13 mouse cellular contexts compared by ENCODE assay signal in the genomic region with DNA sequence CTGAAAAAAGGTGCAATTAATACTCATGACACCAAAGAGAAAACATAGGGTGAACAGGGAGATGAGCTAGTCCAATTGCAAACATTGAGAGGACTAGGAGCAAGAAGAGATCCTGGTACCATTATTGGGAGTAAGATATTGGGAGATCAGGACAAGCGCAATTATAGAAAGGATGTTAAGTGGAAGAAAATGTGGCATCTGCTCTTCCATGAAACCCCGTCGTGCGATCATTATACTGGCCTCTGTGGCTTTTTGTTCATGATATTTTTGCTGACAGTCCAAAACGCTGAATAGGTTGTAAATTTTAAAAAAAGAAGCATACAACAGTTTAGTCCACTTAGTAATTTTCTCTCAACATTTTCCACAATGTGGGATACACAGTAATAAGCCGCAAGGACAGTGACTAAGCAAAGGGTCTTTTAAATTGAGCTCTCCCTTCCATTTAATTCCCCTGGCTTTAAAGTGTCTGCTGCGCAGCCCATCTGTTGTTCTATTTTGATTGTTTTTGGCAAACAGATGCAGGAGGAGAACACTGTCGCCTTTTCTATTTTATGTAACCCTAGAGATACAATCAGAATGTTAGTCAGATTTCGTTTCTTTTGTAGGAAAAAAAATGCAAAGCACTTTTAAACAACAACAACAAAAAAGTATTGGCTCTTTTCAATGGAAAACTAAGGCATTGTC.
A peak's percentile ranks its signal among the peaks of the same experiment; 100 is the strongest.
DNase-seq lines count a peak whose midpoint lies in the region.
"Had no signal": no experiment of that assay in that cellular context is flagged by ENCODE, and none has a peak within 500 bp of the region (broad histone marks: within the 10 kb centered on the region; RNA-seq: fewer than 3 reads in every experiment).

No protein-coding gene starts in this region.

- DNase-seq in layer of hippocampus, adult 11-12 months (ENCODE audit: low spot score) = peak; percentile 51
- DNase-seq in layer of hippocampus, postnatal 10 days (ENCODE audit: low spot score in 2 of 2) = no peak
- DNase-seq in brain, adult 2 months (ENCODE audit: low read depth, low spot score) = peak; percentile 92
- peak; percentile 60 for DNase-seq in cerebellum, adult 11 months
- DNase-seq in cerebellum, postnatal 14 days = peak; percentile 50 to 73
- DNase-seq in urinary bladder, postnatal 4 days (ENCODE audit: low spot score in 2 of 2) = no peak
- DNase-seq in heart, postnatal 14 days = no peak
- no peak for DNase-seq in adrenal gland, adult 18-20 months (ENCODE audit: low spot score in 2 of 2)
- DNase-seq: adrenal gland, postnatal 36 days; heart, postnatal 36 days; kidney, adult 9 months; kidney, postnatal 4 days; lung, adult 2 months had no signal

- intact Hi-C loops in heart, postnatal 14 days (cut with DNase I) = no loop called here

Comparison
In these comparisons a context has a peak if more than half of its experiments do, and no peak if none do; other contexts are left out.
1. DNase-seq: peak in layer of hippocampus, adult 11-12 months (single experiment), brain, adult 2 months (single experiment), cerebellum, adult 11 months (single experiment) and cerebellum, postnatal 14 days (2 of 2); none in layer of hippocampus, postnatal 10 days (0 of 2), urinary bladder, postnatal 4 days (0 of 2), heart, postnatal 14 days (0 of 2) and adrenal gland, adult 18-20 months (0 of 2).